Mouse (Mus musculus): ENCODE results near the gene Obsl1. TPM values are rescaled to one million over a fixed set of nuclear protein-coding genes. Genes with fewer than 3 reads are reported as not detected.
A peak's percentile ranks its signal among the peaks of the same experiment; 100 is the strongest.

Gene Obsl1
- polyA plus RNA-seq, 1 experiment from 2014 or later = 22.0 TPM

DNA sequence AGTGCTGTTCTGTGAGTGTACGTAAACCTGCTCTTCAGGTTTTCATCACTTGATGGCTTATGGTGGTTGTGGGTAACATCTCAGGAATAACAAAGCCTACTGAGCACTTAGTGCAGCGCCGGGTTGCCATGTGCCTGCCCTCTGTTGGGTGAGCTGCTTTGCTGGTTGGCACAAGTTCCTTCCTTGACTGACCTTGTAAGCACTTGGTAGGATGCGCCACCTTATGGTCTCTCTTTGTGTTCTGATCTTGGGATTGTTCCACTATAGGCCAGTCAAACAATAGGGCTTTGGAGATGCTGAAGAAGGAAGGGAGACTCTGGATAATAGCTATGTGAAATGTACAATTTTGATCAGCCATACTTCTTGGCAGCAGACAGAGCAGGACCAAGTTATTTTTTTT is 24.3 kb upstream of the Obsl1 start:
- Histone ChIP-seq H3K9me3 (ENCODE audit: control insufficient read depth, low read length) (no peaks in the 10 kb centered on the region), H3K4me1 (ENCODE audit: control insufficient read depth, insufficient read depth, low read length) (no peaks in the 10 kb centered on the region), H3K9ac (replicated peaks; ENCODE audit: low read length) (no peak overlapping the region), H3K4me2 (ENCODE audit: low read length) (no peak overlapping the region), H3K4me3 (replicated peaks; ENCODE audit: low read depth, low read length) (no peak overlapping the region), H3K36me3 (ENCODE audit: control insufficient read depth, insufficient read depth, low read length) (peaks cover 88% of the 10 kb centered on the region), H3K27me3 (ENCODE audit: control insufficient read depth, insufficient read depth, low read length) (no peaks in the 10 kb centered on the region), H3K27ac (replicated peaks; ENCODE audit: low read depth, low read length) (no peak overlapping the region)
- no peak for DNase-seq
- ATAC-seq (ENCODE audit: low FRiP score, low TSS enrichment) = no peak
- WGBS = 81% methylated on average over 4 of the region's 4 CpGs

DNA sequence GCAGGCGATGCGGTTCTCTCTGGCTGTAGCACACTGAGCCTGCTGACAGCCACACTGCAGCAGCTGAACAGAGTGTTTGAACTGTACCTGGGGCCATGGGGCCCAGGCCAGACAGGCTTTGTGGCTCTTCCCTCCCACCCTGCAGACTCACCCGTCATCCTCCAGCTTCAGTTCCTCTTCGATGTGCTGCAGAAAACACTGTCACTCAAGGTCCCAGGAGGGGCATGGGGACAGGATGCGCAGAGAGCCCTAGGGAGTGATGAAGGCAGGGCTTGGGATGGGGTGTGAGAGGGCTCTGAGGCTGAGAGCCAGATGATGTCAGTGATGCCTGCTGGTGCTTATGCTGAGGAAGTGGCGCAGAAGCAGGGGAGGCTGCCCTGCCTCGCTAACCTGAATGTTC is 18.4 kb upstream of the Obsl1 start:
- Histone ChIP-seq H3K4me3 (replicated peaks; ENCODE audit: low read depth, low read length) (no peak overlapping the region), H3K36me3 (ENCODE audit: control insufficient read depth, insufficient read depth, low read length) (peaks cover 45% of the 10 kb centered on the region), H3K9ac (replicated peaks; ENCODE audit: low read length) (no peak overlapping the region), H3K9me3 (ENCODE audit: control insufficient read depth, low read length) (no peaks in the 10 kb centered on the region), H3K27me3 (ENCODE audit: control insufficient read depth, insufficient read depth, low read length) (no peaks in the 10 kb centered on the region), H3K27ac (replicated peaks; ENCODE audit: low read depth, low read length) (no peak overlapping the region), H3K4me2 (ENCODE audit: low read length) (no peak overlapping the region), H3K4me1 (ENCODE audit: control insufficient read depth, insufficient read depth, low read length) (peaks cover 3% of the 10 kb centered on the region; the same call in 1 of the 2 replicates)
- DNase-seq = no peak
- no peak for ATAC-seq (ENCODE audit: low FRiP score, low TSS enrichment)
- WGBS = 91% methylated on average over 7 of the region's 7 CpGs

DNA sequence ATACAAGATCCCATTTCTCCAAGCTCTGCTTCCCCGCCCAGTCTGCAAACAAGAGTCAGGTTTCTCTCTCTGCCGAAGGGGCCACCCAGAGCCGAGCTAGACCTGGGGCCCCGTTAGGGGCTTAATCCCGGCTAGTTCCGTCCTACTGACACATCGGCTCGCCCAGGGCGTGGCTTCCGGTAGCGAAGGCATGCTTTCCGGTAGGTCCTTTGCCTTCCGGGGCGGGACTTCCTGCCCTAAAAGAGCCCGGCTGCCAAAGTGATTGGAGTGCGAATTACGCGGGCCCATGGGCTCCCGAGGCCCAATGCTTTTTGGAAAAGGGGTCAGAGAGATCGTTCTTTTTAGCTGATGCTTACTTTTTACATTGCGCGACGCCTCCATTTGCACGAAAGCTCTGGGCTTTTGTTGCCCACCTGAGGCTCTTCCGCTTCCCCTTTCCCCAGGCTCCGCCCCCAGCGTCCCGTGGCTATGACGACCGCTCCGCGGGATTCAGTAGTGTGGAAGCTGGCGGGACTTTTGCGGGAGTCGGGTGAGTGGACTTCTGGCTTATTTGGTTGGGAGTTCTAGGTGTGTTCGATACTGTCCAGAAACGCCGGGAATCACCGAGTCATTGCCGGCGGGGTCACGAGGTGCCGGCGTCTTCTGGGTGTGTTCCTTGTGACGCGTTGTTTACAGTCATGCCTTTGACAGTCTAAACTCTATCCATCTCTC is 15.2 kb upstream of the Obsl1 start, which contains the start of gene Stk11ip:
Gene Stk11ip (plus strand): TSS at position 209 of the 711 bp plus-strand sequence.
- peaks cover 14% of the 10 kb centered on the region for H3K36me3 ChIP-seq (ENCODE audit: control insufficient read depth, insufficient read depth, low read length)
- peaks cover 3% of the 10 kb centered on the region; the same call in 1 of the 2 replicates for H3K4me1 ChIP-seq (ENCODE audit: control insufficient read depth, insufficient read depth, low read length)
- no peaks in the 10 kb centered on the region for H3K27me3 ChIP-seq (ENCODE audit: control insufficient read depth, insufficient read depth, low read length)
- DNase-seq (peak; percentile 97), ATAC-seq (ENCODE audit: low FRiP score, low TSS enrichment) (peak; percentile 92)
- peak within 1 kb of the TSS; percentile 81 for H3K27ac ChIP-seq (replicated peaks; ENCODE audit: low read depth, low read length)
- WGBS = under 1% methylated on average over 46 of the region's 46 CpGs
- H3K9me3 ChIP-seq (ENCODE audit: control insufficient read depth, low read length) = no peaks in the 10 kb centered on the region
- H3K4me2 ChIP-seq (ENCODE audit: low read length) = peak within 1 kb of the TSS; percentile 78
- peak within 1 kb of the TSS; percentile 49 for H3K4me3 ChIP-seq (replicated peaks; ENCODE audit: low read depth, low read length)
- H3K9ac ChIP-seq (replicated peaks; ENCODE audit: low read length) = peak within 1 kb of the TSS; percentile 48; the same call in 1 of the 2 replicates

DNA sequence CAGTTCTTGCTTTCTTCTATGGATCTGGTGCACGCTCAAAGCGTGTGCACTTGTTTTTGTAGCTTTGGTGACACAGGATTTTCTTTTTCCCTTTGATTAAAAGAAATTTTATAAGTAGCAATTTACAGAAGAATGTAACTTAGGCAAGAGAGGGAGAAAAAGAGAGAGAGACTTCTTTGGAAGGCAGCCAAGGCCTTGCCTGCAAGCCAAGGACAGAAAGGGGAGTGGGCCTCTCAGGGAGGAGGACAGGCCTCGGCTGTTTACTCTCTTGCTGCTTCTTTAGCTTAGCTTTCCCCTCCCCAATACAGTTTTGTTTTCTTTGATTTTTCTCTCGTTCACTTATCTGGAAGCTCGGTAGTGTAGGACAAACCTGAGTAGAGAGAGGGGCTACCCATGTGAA is 13.3 kb upstream of the Obsl1 start:
- no peaks in the 10 kb centered on the region for H3K36me3 ChIP-seq (ENCODE audit: control insufficient read depth, insufficient read depth, low read length)
- no peak overlapping the region for H3K4me2 ChIP-seq (ENCODE audit: low read length)
- WGBS = 77% methylated on average over 5 of the region's 5 CpGs
- H3K9me3 ChIP-seq (ENCODE audit: control insufficient read depth, low read length) = no peaks in the 10 kb centered on the region
- H3K4me3 ChIP-seq (replicated peaks; ENCODE audit: low read depth, low read length) = no peak overlapping the region
- H3K4me1 ChIP-seq (ENCODE audit: control insufficient read depth, insufficient read depth, low read length) = peaks cover 3% of the 10 kb centered on the region; the same call in 1 of the 2 replicates
- no peaks in the 10 kb centered on the region for H3K27me3 ChIP-seq (ENCODE audit: control insufficient read depth, insufficient read depth, low read length)
- DNase-seq (peak; percentile 18), ATAC-seq (ENCODE audit: low FRiP score, low TSS enrichment) (no peak)
- H3K9ac ChIP-seq (replicated peaks; ENCODE audit: low read length) = no peak overlapping the region
- H3K27ac ChIP-seq (replicated peaks; ENCODE audit: low read depth, low read length) = no peak overlapping the region; the same call in 1 of the 2 replicates

DNA sequence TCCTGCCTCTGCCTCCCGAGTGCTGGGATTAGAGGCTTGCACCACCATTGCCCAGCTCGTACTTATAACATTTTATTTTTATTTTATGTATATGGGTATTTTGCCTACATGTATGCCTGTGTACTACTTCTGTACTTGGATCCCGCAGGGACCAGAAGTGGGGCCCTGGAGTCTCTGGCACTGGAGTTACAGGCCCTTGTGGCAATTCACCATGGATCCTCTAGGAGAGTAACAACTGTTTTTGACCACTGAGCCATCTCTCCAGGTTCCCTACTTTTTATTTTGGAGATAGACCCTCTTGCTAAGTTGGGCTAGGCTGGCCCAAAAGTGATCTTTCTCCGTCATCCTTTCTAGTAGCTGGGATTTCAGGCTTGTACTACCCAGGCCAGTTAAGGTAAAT is 12.2 kb upstream of the Obsl1 start:
- DNase-seq (no peak), ATAC-seq (ENCODE audit: low FRiP score, low TSS enrichment) (no peak)
- H3K36me3 ChIP-seq (ENCODE audit: control insufficient read depth, insufficient read depth, low read length) = no peaks in the 10 kb centered on the region
- peaks cover 3% of the 10 kb centered on the region; the same call in 1 of the 2 replicates for H3K4me1 ChIP-seq (ENCODE audit: control insufficient read depth, insufficient read depth, low read length)
- no peaks in the 10 kb centered on the region for H3K27me3 ChIP-seq (ENCODE audit: control insufficient read depth, insufficient read depth, low read length)
- H3K4me3 ChIP-seq (replicated peaks; ENCODE audit: low read depth, low read length) = no peak overlapping the region
- no peaks in the 10 kb centered on the region for H3K9me3 ChIP-seq (ENCODE audit: control insufficient read depth, low read length)
- no peak overlapping the region for H3K4me2 ChIP-seq (ENCODE audit: low read length)
- no peak overlapping the region for H3K9ac ChIP-seq (replicated peaks; ENCODE audit: low read length)
- H3K27ac ChIP-seq (replicated peaks; ENCODE audit: low read depth, low read length) = no peak overlapping the region
- WGBS = 93% methylated on average over 4 of the region's 4 CpGs

DNA sequence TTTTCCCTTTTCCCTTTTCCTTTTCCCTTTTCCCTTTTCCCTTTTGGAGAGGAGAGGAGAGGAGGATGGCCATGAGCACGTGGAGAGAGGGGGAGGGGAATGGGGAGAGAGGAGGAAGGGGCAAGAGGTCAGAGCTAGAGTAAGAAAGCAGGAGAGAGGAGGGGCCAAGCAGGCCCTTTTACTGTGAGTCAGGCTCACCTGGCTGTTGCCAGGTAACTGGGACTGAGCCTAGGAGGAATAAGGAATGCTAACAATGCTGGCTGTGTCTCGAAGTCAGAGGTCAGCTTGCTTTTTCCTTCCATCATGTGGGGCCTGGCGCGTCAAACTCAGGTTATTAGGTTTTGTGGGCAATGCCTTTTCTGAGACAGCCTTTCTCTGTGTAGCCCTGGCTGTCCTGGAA is 11.7 kb upstream of the Obsl1 start:
- Histone ChIP-seq H3K4me2 (ENCODE audit: low read length) (no peak overlapping the region), H3K9ac (replicated peaks; ENCODE audit: low read length) (no peak overlapping the region), H3K4me1 (ENCODE audit: control insufficient read depth, insufficient read depth, low read length) (peaks cover 3% of the 10 kb centered on the region; the same call in 1 of the 2 replicates), H3K27me3 (ENCODE audit: control insufficient read depth, insufficient read depth, low read length) (no peaks in the 10 kb centered on the region), H3K4me3 (replicated peaks; ENCODE audit: low read depth, low read length) (no peak overlapping the region), H3K36me3 (ENCODE audit: control insufficient read depth, insufficient read depth, low read length) (no peaks in the 10 kb centered on the region), H3K27ac (replicated peaks; ENCODE audit: low read depth, low read length) (no peak overlapping the region), H3K9me3 (ENCODE audit: control insufficient read depth, low read length) (no peaks in the 10 kb centered on the region)
- WGBS = 50% methylated on average over 4 of the region's 4 CpGs
- DNase-seq (no peak), ATAC-seq (ENCODE audit: low FRiP score, low TSS enrichment) (no peak)

DNA sequence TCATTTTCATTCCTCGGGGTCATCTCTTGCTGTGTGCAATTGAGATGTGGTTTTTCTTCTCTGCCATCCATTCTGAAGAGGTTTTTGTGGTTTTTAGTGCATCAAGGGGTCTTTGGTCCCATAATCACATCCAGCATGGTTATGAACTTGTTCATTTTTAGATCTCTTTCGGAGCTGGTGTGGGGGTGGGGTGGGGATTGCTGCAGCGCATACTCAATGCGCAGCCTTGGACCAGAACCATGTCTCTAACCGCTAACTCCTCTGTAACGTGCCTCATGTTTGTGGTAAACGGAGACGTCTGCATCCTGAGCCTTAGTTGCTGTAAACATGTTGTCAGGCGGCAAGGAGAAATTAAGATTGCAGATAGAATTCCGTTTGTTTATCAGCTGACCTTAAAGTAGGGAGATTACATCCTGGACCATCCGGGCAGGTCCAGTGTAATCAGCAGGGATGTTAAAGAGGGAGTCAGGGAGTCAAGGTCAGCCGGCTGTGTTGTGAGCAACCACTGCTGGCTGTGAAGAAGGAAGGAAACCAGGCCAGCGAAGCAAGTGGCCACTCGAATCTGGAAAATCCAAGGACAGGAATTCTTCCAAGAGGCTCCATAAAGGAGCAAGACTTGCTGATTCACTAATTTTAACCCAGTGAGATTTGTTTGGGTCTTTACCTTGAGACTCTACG is 10.6 kb upstream of the Obsl1 start:
- DNase-seq = no peak

DNA sequence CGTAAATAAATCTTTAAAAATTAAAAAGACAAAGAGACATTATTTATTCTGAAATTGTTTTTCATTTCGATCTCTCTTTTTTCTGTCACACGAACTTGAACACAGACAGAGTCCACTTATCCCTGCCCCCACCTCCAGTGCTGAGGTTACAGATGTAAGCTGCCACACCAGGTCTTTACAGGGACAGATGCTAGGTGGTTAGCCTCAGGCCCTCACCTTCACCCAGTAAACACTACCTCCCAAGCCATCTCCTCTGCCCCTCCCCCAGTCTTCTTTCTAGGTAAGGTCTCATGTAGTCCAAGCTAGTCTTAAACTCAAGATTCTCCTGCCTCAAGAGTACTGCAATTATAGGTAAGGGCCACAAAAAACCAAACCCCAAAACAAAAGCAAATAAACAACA is 6.3 kb upstream of the Obsl1 start:
- Histone ChIP-seq H3K27ac (replicated peaks; ENCODE audit: low read depth, low read length) (no peak overlapping the region), H3K4me3 (replicated peaks; ENCODE audit: low read depth, low read length) (no peak overlapping the region), H3K27me3 (ENCODE audit: control insufficient read depth, insufficient read depth, low read length) (no peaks in the 10 kb centered on the region), H3K4me2 (ENCODE audit: low read length) (no peak overlapping the region), H3K9me3 (ENCODE audit: control insufficient read depth, low read length) (no peaks in the 10 kb centered on the region), H3K36me3 (ENCODE audit: control insufficient read depth, insufficient read depth, low read length) (no peaks in the 10 kb centered on the region), H3K9ac (replicated peaks; ENCODE audit: low read length) (no peak overlapping the region), H3K4me1 (ENCODE audit: control insufficient read depth, insufficient read depth, low read length) (no peaks in the 10 kb centered on the region)
- DNase-seq = no peak
- 92% methylated on average over 3 of the region's 3 CpGs for WGBS
- ATAC-seq (ENCODE audit: low FRiP score, low TSS enrichment) = no peak

More for the DNA sequence above, 10.6 kb upstream of the Obsl1 start:
- H3K9me3 ChIP-seq (ENCODE audit: control insufficient read depth, low read length) = no peaks in the 10 kb centered on the region
- no peak overlapping the region for H3K27ac ChIP-seq (replicated peaks; ENCODE audit: low read depth, low read length)
- H3K27me3 ChIP-seq (ENCODE audit: control insufficient read depth, insufficient read depth, low read length) = no peaks in the 10 kb centered on the region
- 81% methylated on average over 15 of the region's 15 CpGs for WGBS
- no peak overlapping the region for H3K4me2 ChIP-seq (ENCODE audit: low read length)
- ATAC-seq (ENCODE audit: low FRiP score, low TSS enrichment) = no peak
- H3K36me3 ChIP-seq (ENCODE audit: control insufficient read depth, insufficient read depth, low read length) = no peaks in the 10 kb centered on the region
- no peak overlapping the region for H3K4me3 ChIP-seq (replicated peaks; ENCODE audit: low read depth, low read length)
- H3K9ac ChIP-seq (replicated peaks; ENCODE audit: low read length) = no peak overlapping the region
- no peaks in the 10 kb centered on the region for H3K4me1 ChIP-seq (ENCODE audit: control insufficient read depth, insufficient read depth, low read length)

All from midbrain, embryonic 14.5 days (tissue).